7 mouse cellular contexts compared by ENCODE assay signal in the genomic region with DNA sequence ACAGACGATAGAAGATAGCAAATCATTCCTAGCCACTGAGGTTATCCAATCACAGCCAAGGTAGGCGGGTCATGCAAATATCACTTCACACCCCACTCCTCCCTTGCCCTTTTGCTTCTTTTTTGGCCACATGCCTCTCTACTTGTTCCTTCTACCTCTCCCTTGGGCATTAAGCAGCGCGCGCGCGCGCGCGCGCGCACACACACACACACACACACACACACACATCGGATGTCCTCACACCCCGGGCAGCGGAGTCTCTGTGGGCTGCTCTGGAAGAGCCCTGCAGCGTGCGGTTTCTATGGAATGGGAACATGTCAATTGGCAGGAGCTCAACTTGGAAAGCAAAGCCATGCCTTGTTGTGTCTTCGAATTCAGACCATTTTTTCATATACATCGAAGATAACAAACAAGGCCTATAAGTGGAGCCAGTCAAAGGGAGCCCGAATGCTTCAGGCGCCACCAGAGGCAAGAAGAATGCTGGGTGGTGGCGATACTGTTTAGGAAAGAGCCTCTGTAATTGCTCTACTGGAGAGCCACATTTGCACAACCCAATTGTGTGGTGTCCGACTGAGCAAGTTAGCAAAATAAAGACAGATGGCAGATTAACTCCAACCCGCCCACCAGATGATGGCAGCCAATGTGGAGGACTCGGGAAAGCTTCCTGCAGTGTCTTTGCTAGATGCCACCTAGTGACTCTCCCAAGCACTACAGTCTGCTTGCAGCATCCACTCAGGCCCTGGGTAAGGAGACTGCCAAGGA.
DNase-seq lines count a peak whose midpoint lies in the region; ATAC-seq lines count a peak whose summit lies in the region.

No protein-coding gene starts in this region.

- no peak overlapping the region; the same call in 1 of the 2 replicates for H3K4me2 ChIP-seq in midbrain, embryonic 12.5 days (replicated peaks)

- peak; percentile 47; the same call in 1 of the 2 replicates for ATAC-seq in midbrain, embryonic 12.5 days (ENCODE audit: low FRiP score, low read depth)

- H3K36me3 ChIP-seq in forebrain, embryonic 10.5 days (replicated peaks) = no peaks in the 10 kb centered on the region
- no peaks in the 10 kb centered on the region for H3K36me3 ChIP-seq in midbrain, embryonic 12.5 days

- H3K27me3 ChIP-seq in forebrain, embryonic 10.5 days (ENCODE audit: poor library complexity, severe bottlenecking) = no peaks in the 10 kb centered on the region
- no peaks in the 10 kb centered on the region; the same call in 1 of the 2 replicates for H3K27me3 ChIP-seq in midbrain, embryonic 12.5 days

- 0 out of 2 replicates have a peak, but pooled peaks cover 2% of the 10 kb centered on the region for H3K9me3 ChIP-seq in forebrain, embryonic 10.5 days
- no peaks in the 10 kb centered on the region for H3K9me3 ChIP-seq in midbrain, embryonic 12.5 days

- no peak overlapping the region for H3K4me3 ChIP-seq in forebrain, embryonic 10.5 days
- H3K4me3 ChIP-seq in midbrain, embryonic 12.5 days = no peak overlapping the region

- intact Hi-C loops in heart, postnatal 25 days (cut with DNase I) = no loop called here
- intact Hi-C loops in left cerebral cortex, postnatal 14 days (cut with DNase I) = no loop called here

- WGBS in forebrain, embryonic 10.5 days = 66% methylated on average over 25 of the region's 25 CpGs
- 68% methylated on average over 25 of the region's 25 CpGs for WGBS in midbrain, embryonic 12.5 days

- H3K27ac ChIP-seq in forebrain, embryonic 10.5 days = no peak overlapping the region
- H3K27ac ChIP-seq in midbrain, embryonic 12.5 days (replicated peaks) = no peak overlapping the region

- DNase-seq in Muller cell, postnatal 12 days (ENCODE audit: inconsistent ontology term) = peak; percentile 71
- peak; percentile 54 for DNase-seq in brain, embryonic 18.5 days (ENCODE audit: low read depth, low spot score)
- DNase-seq in forebrain, embryonic 10.5 days (ENCODE audit: extremely low spot score, low spot score) = peak; percentile 30
- DNase-seq in heart, postnatal 25 days (ENCODE audit: low spot score) = peak; percentile 28
- DNase-seq in left cerebral cortex, postnatal 14 days (ENCODE audit: low spot score in 2 of 2) = peak; percentile 80 to 93
- DNase-seq in testis, postnatal 10 days (ENCODE audit: low spot score) = peak; percentile 69

- no peak overlapping the region for H3K9ac ChIP-seq in midbrain, embryonic 12.5 days (replicated peaks)

- peaks cover 15% of the 10 kb centered on the region for H3K4me1 ChIP-seq in forebrain, embryonic 10.5 days
- peaks cover 10% of the 10 kb centered on the region for H3K4me1 ChIP-seq in midbrain, embryonic 12.5 days

Comparison
In these comparisons a context has a peak if more than half of its experiments do, and no peak if none do; other contexts are left out.
1. DNase-seq: peak in every context shown above with its lines; median percentile 86 in left cerebral cortex, postnatal 14 days; 71 in Muller cell, postnatal 12 days; 69 in testis, postnatal 10 days; 54 in brain, embryonic 18.5 days; 30 in forebrain, embryonic 10.5 days; 28 in heart, postnatal 25 days.